Mouse (Mus musculus) liver, adult 2 months (tissue): ENCODE measurements around the gene Trip4. TPM values are rescaled to one million over a fixed set of nuclear protein-coding genes. Genes with fewer than 3 reads are reported as not detected.

Source experiments
- DNase-seq: peaks from one replicate; pipeline ENCODE4 v3.0.0-alpha.2; 2011; ENCODE audit warnings: low read depth, low spot score; ENCODE audit errors: extremely low read depth
- H3K27ac ChIP-seq: fragments of 200-500 bp; replicated peaks from 2 replicates; pipeline ENCODE4 v1.5.1; 2012; ENCODE audit warnings: low read depth, mild to moderate bottlenecking, control low read depth, inconsistent platforms, low read length; ENCODE audit not compliant: insufficient read depth
- H3K27me3 ChIP-seq: fragments of 200-500 bp; 2 replicates; pipeline ENCODE4 v1.6.1; 2012; ENCODE audit warnings: mild to moderate bottlenecking, moderate library complexity, low read length, inconsistent platforms; ENCODE audit not compliant: control insufficient read depth, insufficient read depth
- H3K36me3 ChIP-seq: fragments of 200-500 bp; 2 replicates; pipeline ENCODE4 v1.6.1; 2012; ENCODE audit warnings: low read length, inconsistent platforms; ENCODE audit not compliant: control insufficient read depth, insufficient read depth
- H3K4me1 ChIP-seq: fragments of 200-500 bp; 2 replicates; pipeline ENCODE4 v1.6.1; 2011; ENCODE audit warnings: low read length; ENCODE audit not compliant: control insufficient read depth, insufficient read depth
- H3K4me3 ChIP-seq: fragments of 200-500 bp; 2 replicates; pipeline ENCODE4 v1.5.1; 2011; ENCODE audit warnings: low read depth, mild to moderate bottlenecking, control low read depth, low read length, moderate library complexity; ENCODE audit not compliant: insufficient read depth
- H3K79me2 ChIP-seq: fragments of 200-500 bp; 2 replicates; pipeline ENCODE4 v1.6.1; 2012; ENCODE audit warnings: inconsistent platforms, mild to moderate bottlenecking, low read length, moderate library complexity; ENCODE audit not compliant: control insufficient read depth, insufficient read depth
- H3K9ac ChIP-seq: fragments of 200-500 bp; 2 replicates; pipeline ENCODE4 v1.6.1; 2012; ENCODE audit warnings: low read depth, mild to moderate bottlenecking, control low read depth, inconsistent platforms, low read length
- CTCF ChIP-seq: fragments of 200-500 bp; IDR thresholded peaks from 2 replicates; pipeline ENCODE4 v1.5.1; 2011; ENCODE audit warnings: low read depth, low read length, control low read depth
- POLR2A ChIP-seq: fragments of 200-500 bp; IDR thresholded peaks from 2 replicates; pipeline ENCODE4 v1.6.1; 2011; ENCODE audit warnings: low read length, control low read depth; ENCODE audit not compliant: insufficient read depth; ENCODE audit errors: extremely low read depth
- WGBS: fragments of 180-500 bp; shearing (Covaris S2); methylation state at CpG from one replicate; pipeline ENCODE4 v1.1.7; 2018; 5-methylcytosine and 5-hydroxymethylcytosine counted together
- polyA plus RNA-seq: library from polyadenylated mRNA; depleted of rRNA; stranded (reverse); fragments of >200 nt; gene quantifications from 2 replicates; pipeline ENCODE4 v1.2.3, GENCODE M21; 2012
- total RNA-seq: library from RNA; depleted of rRNA; stranded (reverse); fragments of >200 nt; gene quantifications from 2 replicates; pipeline ENCODE4 v1.2.3, GENCODE M21; 2014

The Trip4 gene
- total and polyA plus RNA-seq, 2 experiments = 6.4 to 30.9 TPM

- no peaks in the 10 kb centered on the region for H3K27me3 ChIP-seq
- 25% methylated on average over 5 of the region's 5 CpGs for WGBS
- H3K4me1 ChIP-seq = peaks cover 4% of the 10 kb centered on the region; the same call in 1 of the 2 replicates
- no peak overlapping the region for H3K9ac ChIP-seq
- no peak for DNase-seq
- no peaks in the 10 kb centered on the region for H3K36me3 ChIP-seq
- H3K27ac ChIP-seq = no peak overlapping the region
- no peak overlapping the region for H3K4me3 ChIP-seq
- no peak for TF ChIP-seq CTCF
- no peak for TF ChIP-seq POLR2A
- no peaks in the 10 kb centered on the region for H3K79me2 ChIP-seq
These were observed 17.5 kb downstream of the Trip4 start for GRCm38 (mm10) chr9:65891126-65891525.

GRCm38 (mm10) chr9:65890143-65890628, 18.4 kb downstream of the Trip4 start, which contains the start of gene Pclaf:
Pclaf (plus strand) TSS chr9:65890237.
- Histone ChIP-seq H3K79me2 (no peaks in the 10 kb centered on the region), H3K27me3 (no peaks in the 10 kb centered on the region), H3K4me3 (0 out of 2 replicates have a peak within 1 kb of the TSS, but pooled peaks have one; percentile 3), H3K4me1 (peaks cover 4% of the 10 kb centered on the region; the same call in 1 of the 2 replicates), H3K27ac (no peak within 1 kb of the TSS), H3K36me3 (no peaks in the 10 kb centered on the region), H3K9ac (no peak within 1 kb of the TSS)
- peak; percentile 49 for DNase-seq
- WGBS = under 1% methylated on average over 21 of the region's 21 CpGs
- TF ChIP-seq POLR2A = no peak
- TF ChIP-seq CTCF = no peak

- Histone ChIP-seq H3K27ac (peak overlapping the region; percentile 97), H3K4me1 (peaks cover 4% of the 10 kb centered on the region; the same call in 1 of the 2 replicates), H3K27me3 (no peaks in the 10 kb centered on the region), H3K4me3 (peak overlapping the region; percentile 92), H3K79me2 (no peaks in the 10 kb centered on the region; the same call in 1 of the 2 replicates), H3K36me3 (peaks cover 10% of the 10 kb centered on the region), H3K9ac (peak overlapping the region; percentile 95)
- peak; percentile 85 for DNase-seq
- TF ChIP-seq POLR2A (peak; percentile 92), CTCF (no peak)
- WGBS = under 1% methylated on average over 37 of the region's 37 CpGs
These were observed 23.9 kb downstream of the Trip4 start for GRCm38 (mm10) chr9:65884564-65885315.

DNA sequence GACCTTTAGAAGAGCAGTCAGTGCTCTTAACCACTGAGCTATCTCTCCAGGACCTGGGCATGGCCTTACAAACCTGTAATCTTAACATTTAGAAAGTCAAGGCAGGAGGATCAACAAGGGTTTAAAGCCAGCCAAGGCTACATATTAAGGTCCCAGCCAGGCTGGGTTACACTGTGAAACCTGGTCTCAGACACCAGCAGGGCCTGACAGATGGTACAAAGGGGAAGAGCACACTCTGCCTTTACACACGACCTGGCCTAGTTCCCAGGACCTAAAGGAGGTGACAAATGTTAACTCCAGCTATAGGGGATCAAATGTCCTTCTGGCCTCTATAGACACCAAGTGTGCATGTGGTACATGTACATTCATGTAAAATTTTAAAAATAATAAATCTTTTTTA, 48.9 kb downstream of the Trip4 start:
- H3K9ac ChIP-seq = no peak overlapping the region
- H3K4me3 ChIP-seq = no peak overlapping the region
- peaks cover 2% of the 10 kb centered on the region; the same call in 1 of the 2 replicates for H3K79me2 ChIP-seq
- no peaks in the 10 kb centered on the region for H3K27me3 ChIP-seq
- WGBS = 74% methylated on average over 1 of the region's 1 CpGs
- no peak overlapping the region for H3K27ac ChIP-seq
- H3K4me1 ChIP-seq = no peaks in the 10 kb centered on the region; the same call in 1 of the 2 replicates
- DNase-seq = no peak
- no peak for TF ChIP-seq POLR2A
- TF ChIP-seq CTCF = no peak
- H3K36me3 ChIP-seq = peaks cover 70% of the 10 kb centered on the region

DNA sequence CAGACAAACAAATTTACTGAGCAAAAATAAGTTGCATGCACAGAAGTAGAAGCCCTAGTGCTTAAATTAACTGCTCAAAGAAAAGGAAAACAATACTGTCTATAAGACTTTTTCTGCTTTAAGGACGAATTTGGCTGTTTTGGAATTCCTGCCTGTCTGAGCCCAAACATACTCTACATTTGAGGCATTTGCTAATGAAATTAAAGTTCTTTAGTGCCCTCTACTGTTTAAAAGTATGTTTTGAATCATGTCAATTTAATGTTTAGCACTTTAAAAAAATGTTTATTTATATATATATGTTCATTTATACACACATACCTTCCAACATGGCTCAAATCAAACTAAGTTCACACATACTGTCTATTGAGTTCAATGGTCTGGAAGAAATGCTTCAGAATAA, 58.4 kb downstream of the Trip4 start:
- Histone ChIP-seq H3K79me2 (no peaks in the 10 kb centered on the region; the same call in 1 of the 2 replicates), H3K36me3 (peaks cover 69% of the 10 kb centered on the region), H3K4me1 (peaks cover 4% of the 10 kb centered on the region), H3K27me3 (no peaks in the 10 kb centered on the region), H3K4me3 (no peak overlapping the region), H3K27ac (no peak overlapping the region), H3K9ac (no peak overlapping the region)
- WGBS = 61% methylated on average over 1 of the region's 1 CpGs
- DNase-seq = no peak
- TF ChIP-seq POLR2A (no peak), CTCF (peak; percentile 38)

DNA sequence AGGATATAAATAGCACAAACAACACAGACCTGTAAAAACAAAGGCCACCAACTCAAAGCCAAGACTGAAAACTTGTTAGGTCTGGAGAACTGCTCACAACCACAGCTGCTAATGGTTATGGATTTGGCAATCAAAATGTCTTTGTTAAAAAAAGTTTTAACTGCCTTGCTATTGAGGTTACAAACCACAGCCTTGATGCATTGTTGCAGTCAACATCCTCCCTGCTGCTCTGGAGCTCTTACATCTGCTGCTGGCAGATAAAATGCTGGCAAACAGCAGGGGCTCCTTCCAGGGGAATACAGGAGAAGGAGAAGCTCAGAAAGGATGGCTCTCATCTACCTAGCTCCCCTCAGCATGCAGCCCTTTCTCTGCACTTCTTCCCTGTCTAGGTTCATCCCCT, 60.4 kb downstream of the Trip4 start:
- DNase-seq = no peak
- Histone ChIP-seq H3K27me3 (no peaks in the 10 kb centered on the region), H3K4me1 (peaks cover 12% of the 10 kb centered on the region), H3K4me3 (no peak overlapping the region), H3K9ac (no peak overlapping the region), H3K79me2 (no peaks in the 10 kb centered on the region; the same call in 1 of the 2 replicates), H3K36me3 (peaks cover 60% of the 10 kb centered on the region), H3K27ac (no peak overlapping the region)
- TF ChIP-seq CTCF = no peak
- TF ChIP-seq POLR2A = no peak
